In genomic region chr11:96178356-96178755, GRCm38 (mm10) we compare ENCODE assay signal across 28 mouse cellular contexts. TPM values are rescaled to one million over a fixed set of nuclear protein-coding genes. Genes with fewer than 3 reads are reported as not detected.
DNase-seq lines count a peak whose midpoint lies in the region; ATAC-seq lines count a peak whose summit lies in the region.
"Had no signal": no experiment of that assay in that cellular context is flagged by ENCODE, and none has a peak within 500 bp of the region (broad histone marks: within the 10 kb centered on the region; RNA-seq: fewer than 3 reads in every experiment).

No protein-coding gene starts in this region.

- no peaks in the 10 kb centered on the region for H3K4me1 ChIP-seq in hindbrain, embryonic 11.5 days (replicated peaks; ENCODE audit: control insufficient read depth, insufficient read depth, low read length)
- no peaks in the 10 kb centered on the region for H3K4me1 ChIP-seq in hindbrain, embryonic 16.5 days (ENCODE audit: control insufficient read depth, insufficient read depth, low read depth, low read length)
- no peaks in the 10 kb centered on the region for H3K4me1 ChIP-seq in neural tube, embryonic 15.5 days
- H3K4me1 ChIP-seq in neural tube, embryonic 11.5 days (ENCODE audit: control insufficient read depth, insufficient read depth, low read length), result no peaks in the 10 kb centered on the region; the same call in 1 of the 2 replicates
- H3K4me1 ChIP-seq: hindbrain, embryonic 15.5 days; intestine, embryonic 15.5 days had no signal

- H3K36me3 ChIP-seq in hindbrain, embryonic 11.5 days (ENCODE audit: control insufficient read depth, insufficient read depth, low read length), result no peaks in the 10 kb centered on the region
- no peaks in the 10 kb centered on the region for H3K36me3 ChIP-seq in hindbrain, embryonic 16.5 days (ENCODE audit: control insufficient read depth, insufficient read depth, low read length)
- H3K36me3 ChIP-seq in neural tube, embryonic 15.5 days, result no peaks in the 10 kb centered on the region
- H3K36me3 ChIP-seq in neural tube, embryonic 11.5 days (ENCODE audit: control insufficient read depth, insufficient read depth, low read length), result no peaks in the 10 kb centered on the region
- H3K36me3 ChIP-seq: embryonic facial prominence, embryonic 13.5 days; G1E; hindbrain, embryonic 15.5 days; intestine, embryonic 15.5 days had no signal

- no peak overlapping the region for H3K4me3 ChIP-seq in hindbrain, embryonic 11.5 days (ENCODE audit: low read depth, low read length)
- H3K4me3 ChIP-seq in hindbrain, embryonic 16.5 days (ENCODE audit: low read length), result no peak overlapping the region
- no peak overlapping the region for H3K4me3 ChIP-seq in neural tube, embryonic 15.5 days (replicated peaks)
- H3K4me3 ChIP-seq in neural tube, embryonic 11.5 days (ENCODE audit: low read depth, low read length), result no peak overlapping the region
- H3K4me3 ChIP-seq: embryonic facial prominence, embryonic 13.5 days; erythroblast, embryonic 14.5 days; gastrocnemius, adult 2 months; hindbrain, embryonic 15.5 days; intestine, embryonic 15.5 days had no signal

- 1% methylated on average over 8 of the region's 8 CpGs for WGBS in hindbrain, embryonic 11.5 days
- under 1% methylated on average over 8 of the region's 8 CpGs for WGBS in hindbrain, embryonic 16.5 days
- 2% methylated on average over 8 of the region's 8 CpGs for WGBS in neural tube, embryonic 15.5 days
- 1% methylated on average over 8 of the region's 8 CpGs for WGBS in neural tube, embryonic 11.5 days

- 0 out of 2 replicates have a peak, but pooled peaks cover 3% of the 10 kb centered on the region for H3K9me3 ChIP-seq in hindbrain, embryonic 11.5 days (ENCODE audit: control insufficient read depth, low read length)
- H3K9me3 ChIP-seq in hindbrain, embryonic 16.5 days (ENCODE audit: control insufficient read depth, low read length), result peaks cover 9% of the 10 kb centered on the region
- H3K9me3 ChIP-seq in neural tube, embryonic 15.5 days (replicated peaks), result no peaks in the 10 kb centered on the region
- H3K9me3 ChIP-seq in neural tube, embryonic 11.5 days (ENCODE audit: control insufficient read depth, low read length), result 0 out of 2 replicates have a peak, but pooled peaks cover 3% of the 10 kb centered on the region
- H3K9me3 ChIP-seq: G1E; intestine, embryonic 15.5 days had no signal

- peak; percentile 46 for DNase-seq in embryo, embryonic 9.5 days (ENCODE audit: extremely low spot score)
- no peak for DNase-seq in embryo, embryonic 11 days
- DNase-seq in hindbrain, embryonic 11.5 days (ENCODE audit: low spot score), result peak; percentile 63
- DNase-seq in neural tube, embryonic 10.5 days (ENCODE audit: extremely low spot score, low spot score), result peak; percentile 60
- peak; percentile 51 for DNase-seq in neural tube, embryonic 11.5 days (ENCODE audit: low spot score)
- DNase-seq: adrenal gland, postnatal 10 days; adrenal gland, postnatal 36 days; B cell, adult 2 months; cerebellum, adult 18-20 months; cerebellum, adult 9-10 months; cerebellum, postnatal 14 days; forebrain, postnatal 0 days; gastrocnemius, adult 2 months; gastrocnemius, postnatal 14 days; heart, adult 11 months had no signal

- peaks cover 94% of the 10 kb centered on the region for H3K27me3 ChIP-seq in hindbrain, embryonic 11.5 days (ENCODE audit: control insufficient read depth, insufficient read depth, low read length)
- H3K27me3 ChIP-seq in hindbrain, embryonic 16.5 days (replicated peaks; ENCODE audit: control insufficient read depth, insufficient read depth, low read length), result peaks cover 77% of the 10 kb centered on the region
- peaks cover 93% of the 10 kb centered on the region for H3K27me3 ChIP-seq in neural tube, embryonic 15.5 days (replicated peaks)
- peaks cover 99% of the 10 kb centered on the region for H3K27me3 ChIP-seq in neural tube, embryonic 11.5 days (ENCODE audit: control insufficient read depth, insufficient read depth, low read length)

- H3K4me2 ChIP-seq in hindbrain, embryonic 11.5 days (replicated peaks; ENCODE audit: low read depth, low read length), result no peak overlapping the region
- H3K4me2 ChIP-seq in hindbrain, embryonic 16.5 days (ENCODE audit: low read length), result no peak overlapping the region
- no peak overlapping the region for H3K4me2 ChIP-seq in neural tube, embryonic 15.5 days
- H3K4me2 ChIP-seq in neural tube, embryonic 11.5 days (ENCODE audit: low read depth), result no peak overlapping the region
- H3K4me2 ChIP-seq: embryonic facial prominence, embryonic 13.5 days; heart, embryonic 11.5 days; hindbrain, embryonic 15.5 days; intestine, embryonic 15.5 days had no signal

- no peak overlapping the region for H3K27ac ChIP-seq in hindbrain, embryonic 11.5 days (ENCODE audit: low read depth, low read length)
- no peak overlapping the region for H3K27ac ChIP-seq in hindbrain, embryonic 16.5 days (ENCODE audit: low read depth, low read length)
- no peak overlapping the region for H3K27ac ChIP-seq in neural tube, embryonic 15.5 days (replicated peaks)
- H3K27ac ChIP-seq in neural tube, embryonic 11.5 days (ENCODE audit: low read depth, low read length), result no peak overlapping the region
- H3K27ac ChIP-seq: embryonic facial prominence, embryonic 13.5 days; gastrocnemius, adult 2 months; hindbrain, embryonic 15.5 days; intestine, embryonic 15.5 days had no signal

- H3K9ac ChIP-seq in hindbrain, embryonic 11.5 days (ENCODE audit: low read depth, low read length), result no peak overlapping the region
- H3K9ac ChIP-seq in hindbrain, embryonic 16.5 days (ENCODE audit: low read depth, low read length), result no peak overlapping the region
- H3K9ac ChIP-seq in neural tube, embryonic 15.5 days (replicated peaks), result no peak overlapping the region
- H3K9ac ChIP-seq in neural tube, embryonic 11.5 days (ENCODE audit: low read length), result no peak overlapping the region
- H3K9ac ChIP-seq: embryonic facial prominence, embryonic 13.5 days; forebrain, postnatal 0 days; hindbrain, embryonic 15.5 days; intestine, embryonic 15.5 days had no signal

- ATAC-seq in hindbrain, embryonic 11.5 days (ENCODE audit: low FRiP score), result no peak
- no peak for ATAC-seq in hindbrain, embryonic 16.5 days
- no peak for ATAC-seq in neural tube, embryonic 15.5 days (ENCODE audit: low FRiP score)
- no peak for ATAC-seq in neural tube, embryonic 11.5 days (ENCODE audit: insufficient read depth, low FRiP score, low TSS enrichment)
- ATAC-seq: forebrain, embryonic 14.5 days; forebrain, postnatal 0 days; intestine, embryonic 15.5 days; Patski had no signal

RNA-seq across cellular contexts. Expression of gene Hoxb13, which starts 15.8 kb away (rescaled TPM):
- polyA plus RNA-seq in hindbrain, embryonic 11.5 days (2014; fragmentation: Nextera tagmentation; extraction: Ambion mirVana), result not detected in 2 replicates
- polyA plus RNA-seq in hindbrain, embryonic 16.5 days (2015; fragmentation: Nextera tagmentation; extraction: Ambion mirVana), result not detected in 2 replicates
- polyA plus RNA-seq in neural tube, embryonic 15.5 days (2015; fragmentation: Nextera tagmentation; extraction: Ambion mirVana), result 0.15 and 1.9 TPM in 2 replicates
- 0.33 and 0.35 TPM in 2 replicates for polyA plus RNA-seq in neural tube, embryonic 11.5 days (2014; fragmentation: Nextera tagmentation; extraction: Ambion mirVana)
- polyA plus RNA-seq: embryonic facial prominence, embryonic 13.5 days; forebrain, embryonic 14.5 days; forebrain, postnatal 0 days; frontal cortex, adult 2 months; heart, embryonic 11.5 days; heart, embryonic 14.5 days; heart, postnatal 0 days; hindbrain, embryonic 15.5 days had no signal

RNA-seq across cellular contexts. Expression of gene Ttll6, which starts 44.8 kb away (rescaled TPM):
- polyA plus RNA-seq in hindbrain, embryonic 11.5 days (2014; fragmentation: Nextera tagmentation; extraction: Ambion mirVana), result 0.07 and 0.12 TPM in 2 replicates
- polyA plus RNA-seq in hindbrain, embryonic 16.5 days (2015; fragmentation: Nextera tagmentation; extraction: Ambion mirVana), result 0.27 and 0.36 TPM in 2 replicates
- 0.23 and 0.46 TPM in 2 replicates for polyA plus RNA-seq in neural tube, embryonic 15.5 days (2015; fragmentation: Nextera tagmentation; extraction: Ambion mirVana)
- not detected in 2 replicates for polyA plus RNA-seq in neural tube, embryonic 11.5 days (2014; fragmentation: Nextera tagmentation; extraction: Ambion mirVana)
- polyA plus RNA-seq: erythroblast, embryonic 14.5 days; G1E; heart, embryonic 11.5 days; heart, embryonic 14.5 days; heart, postnatal 0 days had no signal
